Mouse (Mus musculus) neural tube, embryonic 13.5 days (tissue): Measurements from ENCODE around the gene Pced1b. TPM values are rescaled to one million over a fixed set of nuclear protein-coding genes. Genes with fewer than 3 reads are reported as not detected.
"Not testable (repeated sequence)": the region's sequence is repeated elsewhere in the genome, so short reads cannot be mapped to it uniquely, and the experiment has no call there.

ENCODE experiments used
- ATAC-seq: fragments of 200-750 bp; cut with Nextera tagmentation; 2 replicates; pipeline ENCODE4 v1.8.0; 2017; ENCODE audit warnings: low read depth, mild to moderate bottlenecking, moderate TSS enrichment, moderate library complexity
- H3K27ac ChIP-seq: fragments of 300-500 bp; sonication (generic); replicated peaks from 2 replicates; pipeline ENCODE4 v1.5.1; 2015; ENCODE audit warnings: moderate library complexity, mild to moderate bottlenecking, inconsistent platforms
- H3K27me3 ChIP-seq: fragments of 300-500 bp; sonication (generic); 2 replicates; pipeline ENCODE4 v1.6.1; 2015; ENCODE audit warnings: mild to moderate bottlenecking, inconsistent platforms
- H3K36me3 ChIP-seq: fragments of 300-500 bp; sonication (generic); 2 replicates; pipeline ENCODE4 v1.6.1; 2015; ENCODE audit warnings: mild to moderate bottlenecking, inconsistent platforms
- H3K4me1 ChIP-seq: fragments of 300-500 bp; sonication (generic); replicated peaks from 2 replicates; pipeline ENCODE4 v1.6.1; 2015; ENCODE audit warnings: inconsistent platforms
- H3K4me2 ChIP-seq: fragments of 300-500 bp; sonication (generic); 2 replicates; pipeline ENCODE4 v1.6.1; 2015; ENCODE audit warnings: inconsistent platforms, mild to moderate bottlenecking, moderate library complexity
- H3K4me3 ChIP-seq: fragments of 300-500 bp; sonication (generic); 2 replicates; pipeline ENCODE4 v1.5.1; 2015; ENCODE audit warnings: mild to moderate bottlenecking, inconsistent platforms
- H3K9ac ChIP-seq: fragments of 300-500 bp; sonication (generic); 2 replicates; pipeline ENCODE4 v1.6.1; 2015; ENCODE audit warnings: moderate library complexity, mild to moderate bottlenecking, inconsistent platforms
- H3K9me3 ChIP-seq: fragments of 300-500 bp; sonication (generic); 2 replicates; pipeline ENCODE4 v1.6.1; 2016; ENCODE audit warnings: inconsistent platforms
- WGBS: fragments of 180-500 bp; shearing (Covaris S2); methylation state at CpG from one replicate; pipeline ENCODE4 v1.1.7; 2015; 5-methylcytosine and 5-hydroxymethylcytosine counted together
- polyA plus RNA-seq: library from polyadenylated mRNA; unstranded; fragments of >200 nt; fragmentation: Nextera tagmentation; extraction: Ambion mirVana; gene quantifications from 2 replicates; pipeline ENCODE4 v1.2.1, GENCODE M21; 2015

Gene Pced1b
- polyA plus RNA-seq, 1 experiment from 2014 or later: 3.1 TPM

DNA sequence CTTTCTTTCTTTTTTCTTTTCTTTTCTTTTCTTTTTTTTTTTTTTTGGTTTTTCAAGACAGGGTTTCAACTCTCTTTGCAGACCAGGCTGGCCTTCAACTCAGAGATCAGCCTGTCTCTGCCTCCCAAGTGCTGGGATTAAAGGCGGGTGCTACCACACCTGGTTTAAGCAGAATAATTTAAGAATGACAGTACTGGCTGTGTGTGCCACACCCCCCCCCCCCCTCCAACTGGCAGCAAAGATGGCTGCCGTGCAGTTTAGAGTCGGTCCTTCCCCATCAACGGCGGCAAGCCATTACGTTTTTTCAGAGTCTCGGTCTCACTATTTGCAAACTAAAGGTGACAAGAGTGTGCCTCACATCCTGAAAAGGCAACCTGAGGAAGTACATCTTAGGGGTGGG is 124.0 kb downstream of the Pced1b start:
- H3K27me3 ChIP-seq: no peaks in the 10 kb centered on the region
- no peak for ATAC-seq
- no peak overlapping the region for H3K4me3 ChIP-seq
- H3K4me2 ChIP-seq: no peak overlapping the region
- 93% methylated on average over 7 of the region's 7 CpGs for WGBS
- H3K27ac ChIP-seq: no peak overlapping the region
- no peaks in the 10 kb centered on the region for H3K36me3 ChIP-seq
- H3K9me3 ChIP-seq: no peaks in the 10 kb centered on the region
- H3K9ac ChIP-seq: no peak overlapping the region
- H3K4me1 ChIP-seq: peaks cover 8% of the 10 kb centered on the region

DNA sequence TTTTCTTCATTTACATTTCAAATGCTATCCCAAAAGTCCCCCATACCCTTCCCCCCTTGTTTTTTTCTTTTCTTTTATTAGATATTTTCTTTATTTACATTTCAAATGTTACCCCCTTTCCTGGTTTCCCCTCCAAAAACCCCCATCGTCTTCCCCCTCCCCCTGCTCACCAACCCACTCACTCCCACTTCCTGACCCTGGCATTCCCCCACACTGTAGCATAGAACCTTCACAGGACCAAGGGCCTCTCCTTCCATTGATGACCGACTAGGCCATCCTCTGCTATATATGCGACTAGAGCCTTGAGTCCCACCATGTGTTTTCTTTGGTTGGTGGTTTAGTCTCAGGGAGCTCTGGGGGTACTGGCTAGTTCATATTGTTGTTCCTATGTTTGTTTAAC is 125.1 kb downstream of the Pced1b start:
- H3K4me1 ChIP-seq: peaks cover 17% of the 10 kb centered on the region
- not testable (repeated sequence) for H3K27me3 ChIP-seq, ATAC-seq, H3K4me3 ChIP-seq, H3K36me3 ChIP-seq, H3K9me3 ChIP-seq, H3K9ac ChIP-seq, H3K4me2 ChIP-seq, H3K27ac ChIP-seq
- 57% methylated on average over 3 of the region's 3 CpGs for WGBS

DNA sequence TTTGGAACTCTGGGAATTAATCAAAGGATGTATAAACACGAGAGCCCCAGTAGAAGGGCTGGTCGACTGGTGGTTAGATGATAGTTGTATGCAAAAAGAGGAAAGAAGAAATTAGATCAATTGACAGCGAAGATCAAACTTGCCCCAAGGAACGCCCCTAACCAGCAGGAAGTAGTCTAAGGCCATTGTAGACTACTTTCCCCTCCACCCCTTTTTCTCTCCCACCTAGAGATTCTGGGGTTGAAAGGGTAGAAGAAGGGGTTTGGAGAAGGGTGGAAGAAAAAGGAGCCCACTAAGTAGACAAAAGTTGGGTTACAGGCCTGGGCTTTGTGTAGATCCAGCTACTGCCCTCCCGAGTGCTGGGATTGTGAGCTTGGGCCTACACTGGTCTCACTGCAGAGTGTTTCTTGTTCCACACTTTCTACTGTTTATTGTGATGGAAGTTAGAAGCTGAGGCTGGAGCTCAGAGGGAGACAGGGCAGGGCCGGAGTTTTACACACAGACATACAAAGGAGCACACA is 125.8 kb downstream of the Pced1b start:
- Histone ChIP-seq H3K9ac (no peak overlapping the region), H3K9me3 (no peaks in the 10 kb centered on the region), H3K4me2 (no peak overlapping the region), H3K36me3 (no peaks in the 10 kb centered on the region), H3K4me1 (peaks cover 19% of the 10 kb centered on the region), H3K27me3 (peaks cover 12% of the 10 kb centered on the region; the same call in 1 of the 2 replicates), H3K4me3 (no peak overlapping the region), H3K27ac (no peak overlapping the region)
- 47% methylated on average over 6 of the region's 6 CpGs for WGBS
- ATAC-seq: no peak

DNA sequence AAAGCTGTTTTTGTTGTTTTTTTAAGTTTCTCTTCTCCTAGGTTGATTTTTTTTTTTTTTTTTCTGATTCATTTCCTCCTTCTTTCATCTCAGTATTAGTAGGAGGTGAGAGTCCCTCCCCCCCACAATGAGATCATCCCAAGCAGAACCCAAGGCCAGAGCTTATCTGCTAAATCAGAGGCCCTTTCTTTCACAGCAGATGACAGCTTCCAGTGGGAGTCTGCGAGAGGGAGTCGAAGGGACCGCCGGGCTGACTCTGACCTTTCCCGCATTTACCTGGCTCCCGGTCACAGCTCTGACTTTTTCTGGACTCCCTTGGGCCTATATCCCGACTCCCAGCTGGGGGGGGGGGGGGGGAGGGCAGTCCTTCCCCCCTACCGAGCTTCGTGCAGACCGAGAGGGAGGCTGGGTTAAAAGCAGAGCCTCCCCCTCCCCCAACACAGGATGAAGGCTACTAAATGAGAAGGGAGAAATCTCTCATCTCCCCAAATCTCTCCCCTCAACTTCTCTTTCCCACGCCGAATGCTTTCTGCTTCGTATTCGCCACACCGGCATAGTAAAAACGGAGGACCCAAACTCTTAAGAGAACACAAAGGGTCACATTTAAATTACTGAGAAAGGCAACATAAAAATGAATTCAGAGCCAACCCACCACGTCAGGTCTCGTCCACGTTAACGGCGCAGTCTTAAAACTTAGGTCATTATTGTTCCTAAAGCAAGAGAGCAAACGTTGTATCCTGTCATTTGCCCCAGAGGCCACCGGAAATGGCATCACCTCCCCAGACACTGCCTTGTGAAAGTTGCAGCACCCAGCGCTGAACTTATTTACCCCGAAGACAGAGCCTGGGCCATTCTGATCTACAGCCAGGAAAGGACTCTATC is 126.5 kb downstream of the Pced1b start:
- Histone ChIP-seq H3K9ac (peak overlapping the region; percentile 54; the same call in 1 of the 2 replicates), H3K27ac (no peak overlapping the region), H3K36me3 (no peaks in the 10 kb centered on the region), H3K9me3 (no peaks in the 10 kb centered on the region), H3K4me2 (peak overlapping the region; percentile 46), H3K4me3 (peak overlapping the region; percentile 12), H3K4me1 (peaks cover 19% of the 10 kb centered on the region), H3K27me3 (peaks cover 17% of the 10 kb centered on the region; the same call in 1 of the 2 replicates)
- no peak for ATAC-seq
- 14% methylated on average over 25 of the region's 25 CpGs for WGBS

DNA sequence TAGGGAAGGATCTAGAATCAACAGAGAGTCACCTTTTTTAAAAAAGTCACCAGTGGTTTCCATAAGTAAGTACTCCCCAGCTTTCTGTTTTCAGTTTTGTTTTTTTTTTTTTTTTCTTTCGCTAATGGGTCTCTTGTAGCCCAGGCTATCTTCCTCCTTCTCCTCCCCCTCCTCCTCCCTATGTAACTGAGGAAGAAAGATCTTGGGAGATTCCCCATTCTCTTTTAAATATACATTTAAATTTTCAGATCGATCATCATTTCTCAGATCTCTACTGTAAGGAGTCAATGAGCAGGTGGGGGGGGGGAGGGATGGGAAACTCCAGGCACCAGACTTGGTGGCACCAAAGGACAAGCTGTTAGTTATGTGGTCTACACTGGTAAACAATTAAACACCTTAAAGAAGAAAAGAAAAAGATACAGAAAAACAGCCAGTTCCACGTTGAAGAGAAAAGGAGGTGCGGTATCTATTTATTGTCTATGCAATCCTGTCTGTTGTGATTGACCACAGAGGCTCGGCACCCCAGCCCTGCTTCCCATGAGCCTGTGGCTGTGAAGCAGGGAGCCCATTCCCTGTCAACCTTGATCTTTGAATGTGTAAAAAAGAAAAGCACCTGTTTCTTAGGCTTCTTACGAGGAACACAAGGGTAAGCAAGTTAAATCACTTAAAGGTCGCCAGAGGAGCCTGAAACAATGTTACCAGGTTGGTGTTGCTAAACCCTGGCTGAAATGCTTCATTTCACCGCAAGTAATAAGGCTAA is 127.4 kb downstream of the Pced1b start:
- Histone ChIP-seq H3K36me3 (no peaks in the 10 kb centered on the region), H3K9ac (no peak overlapping the region), H3K27me3 (peaks cover 17% of the 10 kb centered on the region; the same call in 1 of the 2 replicates), H3K9me3 (no peaks in the 10 kb centered on the region), H3K4me2 (peak overlapping the region; percentile 46; the same call in 1 of the 2 replicates), H3K4me1 (peaks cover 19% of the 10 kb centered on the region), H3K27ac (no peak overlapping the region), H3K4me3 (no peak overlapping the region)
- ATAC-seq: no peak
- 62% methylated on average over 8 of the region's 8 CpGs for WGBS

DNA sequence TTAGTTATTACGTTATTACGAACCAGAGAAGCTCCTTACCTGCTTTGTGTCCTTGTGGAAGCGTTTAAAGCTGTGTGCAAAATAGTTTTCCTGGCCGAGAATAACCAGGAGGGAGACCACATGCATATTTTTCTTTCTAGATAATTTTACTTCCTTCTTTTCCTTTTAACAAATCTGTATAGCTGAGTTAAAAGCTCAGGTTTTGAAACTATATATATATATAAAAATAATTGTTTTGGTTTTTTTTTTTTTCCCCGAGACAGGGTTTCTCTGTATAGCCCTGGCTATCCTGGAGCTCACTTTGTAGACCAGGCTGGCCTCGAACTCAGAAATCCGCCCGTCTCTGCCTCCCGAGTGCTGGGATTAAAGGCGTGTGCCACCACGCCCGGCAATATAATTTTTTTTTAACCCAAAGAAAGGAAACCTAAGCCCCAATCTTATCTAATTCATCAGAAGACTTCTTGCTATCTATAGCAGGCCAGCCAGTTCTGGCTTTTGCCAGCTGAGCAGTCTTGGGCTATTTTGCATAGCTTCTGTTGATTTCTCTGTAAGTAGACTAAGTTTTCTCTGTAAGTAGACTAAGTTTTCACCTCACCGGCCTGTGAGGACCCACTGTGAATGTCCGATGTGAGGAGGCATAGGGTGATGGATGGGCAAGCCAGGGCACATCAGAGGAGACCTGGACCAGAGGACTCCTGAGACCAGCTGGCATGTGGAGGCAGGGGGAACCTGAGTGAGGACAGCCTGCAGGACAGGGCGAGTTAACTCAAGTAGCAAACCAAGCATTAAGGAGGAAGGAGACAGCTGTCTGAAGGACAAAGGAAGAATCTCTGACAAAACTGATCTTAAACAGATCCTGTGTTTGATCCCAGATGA is 128.2 kb downstream of the Pced1b start:
- no peaks in the 10 kb centered on the region for H3K9me3 ChIP-seq
- no peak overlapping the region for H3K9ac ChIP-seq
- WGBS: 86% methylated on average over 15 of the region's 15 CpGs
- no peak for ATAC-seq
- no peak overlapping the region for H3K27ac ChIP-seq
- no peaks in the 10 kb centered on the region for H3K36me3 ChIP-seq
- peaks cover 17% of the 10 kb centered on the region; the same call in 1 of the 2 replicates for H3K27me3 ChIP-seq
- no peak overlapping the region for H3K4me2 ChIP-seq
- peaks cover 19% of the 10 kb centered on the region for H3K4me1 ChIP-seq
- no peak overlapping the region for H3K4me3 ChIP-seq

DNA sequence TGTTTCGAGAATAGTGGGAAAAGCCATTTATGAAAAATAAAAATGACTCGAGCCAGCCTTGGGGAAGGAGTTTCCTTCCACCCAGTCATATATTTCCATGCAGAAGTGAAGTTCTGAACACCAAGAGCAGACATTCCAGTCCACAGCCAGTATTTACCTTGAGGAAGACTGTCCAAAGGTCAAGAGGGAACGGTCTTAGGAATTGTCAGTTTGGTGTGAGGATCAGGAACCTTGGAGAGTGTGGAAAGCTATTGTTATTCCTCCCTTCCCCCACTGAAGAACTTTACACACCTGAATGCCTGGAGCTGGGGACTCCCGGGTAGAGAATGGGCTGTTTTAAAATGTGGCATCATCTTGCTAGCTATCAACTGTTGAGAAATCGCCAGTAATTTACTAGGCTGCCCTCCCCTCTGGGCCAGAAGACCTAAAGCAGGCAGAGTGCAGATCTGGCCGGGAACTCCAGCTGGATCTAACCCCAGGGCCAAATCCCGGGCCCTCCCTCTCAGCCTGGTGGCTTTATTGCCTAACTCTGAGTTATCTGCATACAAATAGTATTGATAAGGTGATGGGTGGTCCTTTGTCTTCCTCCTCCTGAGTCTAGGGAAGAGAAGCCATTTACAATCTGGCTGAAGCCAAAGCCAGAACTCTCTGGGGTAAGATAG is 129.3 kb downstream of the Pced1b start:
- WGBS: 29% methylated on average over 7 of the region's 7 CpGs
- ATAC-seq: no peak
- H3K36me3 ChIP-seq: no peaks in the 10 kb centered on the region
- no peaks in the 10 kb centered on the region for H3K9me3 ChIP-seq
- H3K4me1 ChIP-seq: peaks cover 19% of the 10 kb centered on the region
- no peak overlapping the region for H3K4me3 ChIP-seq
- no peak overlapping the region for H3K9ac ChIP-seq
- H3K4me2 ChIP-seq: 0 out of 2 replicates have a peak overlapping the region, but pooled peaks have one; percentile 9
- no peak overlapping the region for H3K27ac ChIP-seq
- peaks cover 17% of the 10 kb centered on the region; the same call in 1 of the 2 replicates for H3K27me3 ChIP-seq

DNA sequence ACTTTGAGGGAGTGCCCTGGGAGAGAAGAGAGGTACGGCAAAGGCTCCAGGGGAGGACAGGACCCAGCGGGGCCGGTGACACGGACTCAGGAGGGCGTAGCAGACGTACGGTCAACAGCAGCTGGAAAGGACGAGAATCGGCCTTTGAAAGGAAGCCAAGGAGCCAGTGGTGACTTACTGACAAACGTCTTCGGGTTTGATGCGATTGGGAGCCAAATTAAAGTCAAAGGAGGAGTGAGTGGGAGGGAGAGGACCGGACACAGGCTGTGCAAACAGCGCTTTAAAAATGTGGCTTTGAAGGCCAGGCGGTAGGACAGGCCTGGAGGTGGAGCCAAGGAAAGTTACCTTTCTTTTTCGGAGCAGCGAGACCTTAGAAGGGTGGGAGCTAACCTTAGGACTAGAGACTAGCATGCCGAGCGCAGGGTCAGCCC is 129.9 kb downstream of the Pced1b start:
- Histone ChIP-seq H3K36me3 (no peaks in the 10 kb centered on the region), H3K27me3 (peaks cover 17% of the 10 kb centered on the region; the same call in 1 of the 2 replicates), H3K27ac (no peak overlapping the region), H3K4me3 (no peak overlapping the region), H3K4me1 (peaks cover 19% of the 10 kb centered on the region), H3K9ac (no peak overlapping the region), H3K4me2 (peak overlapping the region; percentile 9; the same call in 1 of the 2 replicates), H3K9me3 (no peaks in the 10 kb centered on the region)
- WGBS: 11% methylated on average over 19 of the region's 19 CpGs
- ATAC-seq: no peak

DNA sequence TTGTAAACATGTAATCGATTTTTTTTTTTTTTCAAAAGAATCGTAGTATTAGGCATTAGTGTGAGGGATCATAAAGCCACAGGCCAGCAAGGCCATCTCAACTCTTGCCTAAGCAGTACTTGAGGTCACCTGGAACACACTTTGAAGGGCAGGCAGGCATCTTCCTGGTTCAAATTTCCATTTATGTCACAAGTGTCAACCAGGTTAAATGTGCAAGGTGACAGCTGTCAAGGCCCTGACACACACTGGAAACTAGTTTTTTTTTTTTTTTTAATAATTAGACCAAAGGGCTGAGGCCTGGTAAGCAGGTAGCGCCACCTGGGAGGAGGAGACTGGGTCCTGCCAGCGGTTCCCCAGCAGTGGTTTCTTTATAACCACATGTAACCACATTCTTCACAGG is 131.2 kb downstream of the Pced1b start:
- H3K9me3 ChIP-seq: no peaks in the 10 kb centered on the region
- H3K27ac ChIP-seq: no peak overlapping the region
- ATAC-seq: no peak
- H3K4me2 ChIP-seq: no peak overlapping the region
- 75% methylated on average over 4 of the region's 4 CpGs for WGBS
- H3K4me3 ChIP-seq: no peak overlapping the region
- H3K36me3 ChIP-seq: no peaks in the 10 kb centered on the region
- H3K4me1 ChIP-seq: peaks cover 19% of the 10 kb centered on the region
- peaks cover 17% of the 10 kb centered on the region; the same call in 1 of the 2 replicates for H3K27me3 ChIP-seq
- no peak overlapping the region for H3K9ac ChIP-seq

DNA sequence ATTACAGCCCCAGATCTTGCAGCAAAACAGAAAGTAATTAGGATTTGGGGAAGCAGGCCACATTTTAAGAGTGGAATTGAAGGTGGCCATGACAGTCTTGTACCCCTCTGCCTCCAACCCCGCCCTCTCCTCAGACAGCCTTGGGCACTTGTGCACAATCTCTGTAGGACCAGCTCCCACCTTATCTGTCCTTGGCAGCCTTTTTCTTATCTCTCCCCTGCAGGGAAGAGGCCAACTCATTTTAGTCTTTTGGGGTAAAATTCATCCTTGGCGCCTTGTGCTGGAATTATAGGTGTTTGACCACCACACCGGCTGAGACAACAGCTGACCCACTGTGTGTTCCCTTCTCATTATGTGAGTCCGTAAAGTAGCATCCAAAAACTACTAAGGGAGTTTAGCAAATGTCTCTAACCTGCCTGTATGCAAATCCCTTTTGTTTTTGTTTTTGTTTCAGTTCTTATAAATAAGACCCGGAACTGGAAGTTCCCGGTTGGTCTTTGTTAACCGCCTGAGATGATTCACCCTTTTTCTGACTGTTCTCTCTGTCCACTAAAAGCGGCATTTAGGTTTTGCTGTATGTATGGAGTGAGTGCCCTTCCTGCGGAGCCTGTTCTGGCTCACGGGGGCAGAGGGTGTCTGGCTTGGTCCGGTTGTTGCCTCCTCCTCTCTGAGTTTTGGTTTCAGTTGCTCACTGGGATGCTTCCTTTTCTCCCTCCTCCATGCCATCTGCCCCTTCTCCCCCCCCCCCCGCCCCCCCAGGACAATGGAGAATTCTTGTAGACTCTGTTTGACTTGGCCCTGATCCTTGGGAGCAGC is 132.8 kb downstream of the Pced1b start:
- H3K9me3 ChIP-seq: no peaks in the 10 kb centered on the region
- 79% methylated on average over 11 of the region's 12 CpGs for WGBS
- H3K27ac ChIP-seq: no peak overlapping the region
- no peak overlapping the region for H3K9ac ChIP-seq
- no peak for ATAC-seq
- no peak overlapping the region for H3K4me2 ChIP-seq
- no peak overlapping the region for H3K4me3 ChIP-seq
- peaks cover 11% of the 10 kb centered on the region; the same call in 1 of the 2 replicates for H3K4me1 ChIP-seq
- H3K36me3 ChIP-seq: no peaks in the 10 kb centered on the region
- peaks cover 17% of the 10 kb centered on the region; the same call in 1 of the 2 replicates for H3K27me3 ChIP-seq
